Mouse (Mus musculus): Measurements from ENCODE around the gene Tmem135. TPM values are rescaled to one million over a fixed set of nuclear protein-coding genes. Genes with fewer than 3 reads are reported as not detected.

The Tmem135 gene
- total RNA-seq, 4 experiments from 2014 or later: 54.6 to 97.9 (median 82.9) TPM

Small RNA genes lying within 50 kb of the gene (microRNA-seq; reads per million reads assigned to microRNA genes)
- gene Gm22171 (0 reads per million in 2 experiments), gene Gm24659 (0 reads per million in 2 experiments)

Other genes with a start within 250 kb of the Tmem135 start
- 10 to 100 TPM; 21.9 to 43.3 (median 26.8) TPM for gene Fzd4, start 133 bp upstream of the Tmem135 start, total RNA-seq (2022)
- gene Prss23, start 123.0 kb upstream of the Tmem135 start, total RNA-seq (2022): 10 to 100 TPM; 13.8 to 22.0 (median 17.5) TPM
- gene Me3, start 228.2 kb upstream of the Tmem135 start, total RNA-seq (2022): 10 to 100 TPM in 2 of 4 experiments, 1 to 10 TPM in 2; 1.9 to 15.0 (median 8.2) TPM

Data from adrenal gland, adult 8-10 months (tissue).